ENCODE assay signal across 12 mouse cellular contexts in the genomic region with DNA sequence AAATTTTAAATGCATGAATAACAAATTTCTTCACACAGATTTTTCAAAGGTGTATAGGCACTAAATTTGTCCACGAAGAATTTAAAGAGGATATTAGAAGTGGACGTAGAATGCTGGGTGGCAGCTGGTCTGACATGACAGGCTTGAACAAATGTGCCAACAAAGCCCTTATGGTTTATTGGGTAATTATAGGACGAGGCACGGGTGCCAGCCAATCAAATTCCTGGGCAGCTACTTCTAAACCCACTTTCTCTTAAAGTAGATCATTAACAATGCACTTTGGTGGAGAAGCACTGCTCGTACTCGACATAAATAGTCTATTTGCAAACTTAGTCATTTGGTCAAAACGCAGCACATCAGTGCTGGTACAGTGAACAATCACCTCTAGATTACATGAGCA.
"Had no signal": no experiment of that assay in that cellular context is flagged by ENCODE, and none has a peak within 500 bp of the region (broad histone marks: within the 10 kb centered on the region; RNA-seq: fewer than 3 reads in every experiment).

No protein-coding gene starts in this region.

- H3K9ac ChIP-seq: kidney, embryonic 15.5 days; limb, embryonic 15.5 days; liver, embryonic 12.5 days; lung, embryonic 14.5 days; midbrain, embryonic 12.5 days; neural tube, embryonic 15.5 days; stomach, embryonic 15.5 days had no signal

- DNase-seq: kidney, adult 2 months; kidney, postnatal 14 days; lung, embryonic 14.5 days; right cerebral cortex, postnatal 4 days; thymus, postnatal 4 days had no signal

- H3K27me3 ChIP-seq: kidney, embryonic 15.5 days; limb, embryonic 15.5 days; liver, embryonic 12.5 days; midbrain, embryonic 12.5 days; neural tube, embryonic 15.5 days; stomach, embryonic 15.5 days had no signal

- H3K36me3 ChIP-seq: kidney, embryonic 15.5 days; limb, embryonic 15.5 days; liver, embryonic 12.5 days; midbrain, embryonic 12.5 days; neural tube, embryonic 15.5 days; stomach, embryonic 15.5 days had no signal

- H3K4me2 ChIP-seq: kidney, embryonic 15.5 days; limb, embryonic 15.5 days; liver, embryonic 12.5 days; lung, embryonic 14.5 days; midbrain, embryonic 12.5 days; neural tube, embryonic 15.5 days; stomach, embryonic 15.5 days had no signal

- ATAC-seq: liver, embryonic 12.5 days had no signal

- H3K4me1 ChIP-seq: kidney, embryonic 15.5 days; limb, embryonic 15.5 days; liver, embryonic 12.5 days; midbrain, embryonic 12.5 days; neural tube, embryonic 15.5 days; stomach, embryonic 15.5 days had no signal

- H3K9me3 ChIP-seq: kidney, embryonic 15.5 days; limb, embryonic 15.5 days; liver, embryonic 12.5 days; midbrain, embryonic 12.5 days; neural tube, embryonic 15.5 days; stomach, embryonic 15.5 days had no signal

- H3K27ac ChIP-seq: kidney, embryonic 15.5 days; limb, embryonic 15.5 days; liver, embryonic 12.5 days; midbrain, embryonic 12.5 days; neural tube, embryonic 15.5 days; stomach, embryonic 15.5 days had no signal

- H3K4me3 ChIP-seq: kidney, embryonic 15.5 days; limb, embryonic 15.5 days; liver, embryonic 12.5 days; midbrain, embryonic 12.5 days; myocyte; neural tube, embryonic 15.5 days; stomach, embryonic 15.5 days had no signal
